Mouse (Mus musculus): Measurements from ENCODE around the gene Sft2d1. TPM values are rescaled to one million over a fixed set of nuclear protein-coding genes. Genes with fewer than 3 reads are reported as not detected.
"Not testable (repeated sequence)": the region's sequence is repeated elsewhere in the genome, so short reads cannot be mapped to it uniquely, and the experiment has no call there.

Gene Sft2d1
- polyA plus RNA-seq, 1 experiment from 2014 or later: 93.9 TPM

DNA sequence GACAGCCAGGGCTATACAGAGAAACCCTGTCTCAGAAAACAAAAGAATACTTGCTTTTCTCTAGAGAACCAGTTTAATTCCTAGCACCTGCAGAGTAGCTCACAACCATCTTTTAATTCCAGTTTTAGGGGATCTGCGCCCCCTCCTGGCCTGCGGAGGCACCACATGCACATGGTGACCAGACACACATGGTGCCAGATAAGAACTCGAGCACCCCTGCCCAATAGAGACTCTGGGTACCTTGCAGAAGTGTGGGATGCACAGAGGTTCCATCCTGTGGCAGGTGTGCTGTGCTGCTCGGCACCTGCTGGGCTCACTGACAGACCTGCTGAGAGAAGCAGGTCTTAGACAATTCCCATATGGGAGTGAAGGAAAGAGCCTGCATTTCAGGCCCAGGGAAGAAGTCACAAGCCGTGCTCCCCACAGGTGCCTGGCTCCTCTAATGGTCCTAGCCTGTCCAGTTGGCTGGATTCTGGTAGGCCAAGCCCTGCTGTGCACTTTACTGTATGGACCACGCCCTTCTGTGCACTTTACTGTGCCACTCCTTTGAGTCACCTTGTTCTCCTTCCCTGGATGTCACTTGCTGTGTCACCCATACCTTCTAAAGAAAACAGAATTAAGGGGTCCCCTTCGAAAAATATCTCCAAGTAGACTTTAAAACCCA is 17.7 kb downstream of the Sft2d1 start:
- ATAC-seq (ENCODE audit: low FRiP score, low TSS enrichment): no peak
- Histone ChIP-seq H3K4me1 (ENCODE audit: insufficient read depth, low read length) (no peaks in the 10 kb centered on the region), H3K4me3 (ENCODE audit: low read length) (no peak overlapping the region), H3K4me2 (replicated peaks; ENCODE audit: low read depth, low read length) (no peak overlapping the region), H3K27ac (ENCODE audit: low read length) (no peak overlapping the region), H3K9ac (replicated peaks; ENCODE audit: low read length) (no peak overlapping the region), H3K27me3 (ENCODE audit: insufficient read depth, low read length) (no peaks in the 10 kb centered on the region), H3K9me3 (ENCODE audit: low read length) (no peaks in the 10 kb centered on the region), H3K36me3 (ENCODE audit: insufficient read depth, low read length) (peaks cover 10% of the 10 kb centered on the region)
- WGBS: 75% methylated on average over 7 of the region's 7 CpGs

DNA sequence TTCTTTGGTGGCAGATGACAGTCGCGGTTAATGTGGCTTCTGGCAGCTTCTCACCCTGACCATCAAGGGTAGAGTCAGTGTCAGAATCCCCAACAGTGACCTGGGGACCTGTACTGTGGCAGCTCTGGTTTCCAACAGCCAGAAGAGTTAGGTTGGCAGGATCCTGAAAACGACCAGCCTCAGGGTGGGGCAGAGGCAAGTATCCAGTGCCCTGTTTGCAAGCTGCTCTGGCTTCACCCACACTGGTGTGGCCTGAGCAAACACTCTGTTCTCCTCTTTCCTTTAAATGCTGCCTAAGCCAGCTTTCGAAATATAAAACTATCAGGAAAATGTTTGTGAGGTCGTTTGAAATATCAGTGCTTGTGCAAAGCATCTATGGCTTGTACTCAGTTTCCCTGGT is 19.7 kb downstream of the Sft2d1 start:
- WGBS: 72% methylated on average over 5 of the region's 5 CpGs
- no peaks in the 10 kb centered on the region for H3K27me3 ChIP-seq (ENCODE audit: insufficient read depth, low read length)
- H3K4me3 ChIP-seq (ENCODE audit: low read length): no peak overlapping the region
- H3K4me1 ChIP-seq (ENCODE audit: insufficient read depth, low read length): no peaks in the 10 kb centered on the region
- no peak overlapping the region for H3K4me2 ChIP-seq (replicated peaks; ENCODE audit: low read depth, low read length)
- no peak overlapping the region for H3K9ac ChIP-seq (replicated peaks; ENCODE audit: low read length)
- no peak for ATAC-seq (ENCODE audit: low FRiP score, low TSS enrichment)
- H3K27ac ChIP-seq (ENCODE audit: low read length): no peak overlapping the region
- no peaks in the 10 kb centered on the region for H3K9me3 ChIP-seq (ENCODE audit: low read length)
- peaks cover 9% of the 10 kb centered on the region for H3K36me3 ChIP-seq (ENCODE audit: insufficient read depth, low read length)

DNA sequence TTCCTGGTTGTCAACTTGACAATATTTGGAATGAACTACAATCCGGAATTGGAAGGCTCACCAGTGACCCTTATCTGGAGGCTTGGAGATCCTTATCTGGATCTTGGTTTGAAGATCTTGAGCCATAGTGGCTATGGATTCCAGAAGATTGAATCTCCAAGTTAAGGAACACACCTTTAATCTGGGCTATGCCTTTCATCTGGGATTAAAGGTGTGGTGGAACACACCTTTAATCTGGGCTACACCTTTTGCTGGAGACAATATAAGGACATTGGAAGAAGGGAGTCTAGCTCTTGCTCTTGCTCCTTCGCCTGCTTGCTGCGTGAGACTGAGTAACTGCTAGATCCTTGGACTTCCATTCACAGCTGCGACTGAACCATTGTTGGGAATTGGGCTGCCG is 26.3 kb downstream of the Sft2d1 start, which contains the start of gene Prr18:
TSS of gene Prr18 (plus strand) at position 301 of the 400 bp plus-strand sequence.
- H3K4me2 ChIP-seq (replicated peaks; ENCODE audit: low read depth, low read length); H3K9me3 ChIP-seq (ENCODE audit: low read length); H3K27ac ChIP-seq (ENCODE audit: low read length); ATAC-seq (ENCODE audit: low FRiP score, low TSS enrichment); H3K9ac ChIP-seq (replicated peaks; ENCODE audit: low read length); H3K4me3 ChIP-seq (ENCODE audit: low read length); H3K36me3 ChIP-seq (ENCODE audit: insufficient read depth, low read length): not testable (repeated sequence)
- Histone ChIP-seq H3K27me3 (ENCODE audit: insufficient read depth, low read length) (peaks cover 38% of the 10 kb centered on the region), H3K4me1 (ENCODE audit: insufficient read depth, low read length) (peaks cover 20% of the 10 kb centered on the region)
- WGBS: 100% methylated on average over 1 of the region's 5 CpGs

DNA sequence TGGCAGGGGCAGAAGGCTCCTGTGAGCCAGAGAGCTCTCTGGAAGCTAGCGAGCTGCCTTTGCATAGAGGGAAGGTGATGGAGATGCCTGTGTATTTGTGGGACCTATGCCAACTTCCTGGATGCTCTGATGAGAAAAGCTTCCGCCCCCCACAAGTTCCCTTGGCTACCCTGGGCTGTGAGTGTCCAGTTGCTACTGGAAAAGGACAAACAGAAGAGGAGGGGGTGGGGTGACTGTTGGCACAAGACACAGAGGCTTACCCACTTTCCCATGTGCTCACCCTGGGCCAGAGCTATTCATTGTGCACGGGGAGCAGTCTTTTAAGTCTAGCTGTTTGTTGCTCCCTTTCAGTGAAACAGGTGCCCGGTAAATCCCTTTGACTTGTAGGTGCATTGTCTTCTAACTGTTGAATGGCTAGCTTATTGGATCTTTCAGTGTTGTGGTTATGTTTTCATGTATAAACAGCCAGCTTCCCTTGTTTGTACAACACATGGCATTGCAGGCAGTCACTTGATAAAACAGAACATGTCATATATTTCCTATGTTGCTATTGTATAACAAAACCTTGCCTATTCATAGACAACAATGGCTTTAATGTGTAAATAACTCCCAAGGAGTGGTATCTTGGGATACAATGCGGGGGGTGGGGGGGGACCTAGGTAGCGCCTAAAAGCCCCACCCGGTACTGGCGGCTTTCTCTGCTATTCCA is 28.9 kb downstream of the Sft2d1 start:
- WGBS: 30% methylated on average over 8 of the region's 8 CpGs
- no peak for ATAC-seq (ENCODE audit: low FRiP score, low TSS enrichment)
- peak overlapping the region; percentile 69; the same call in 1 of the 2 replicates for H3K9ac ChIP-seq (replicated peaks; ENCODE audit: low read length)
- peak overlapping the region; percentile 57 for H3K4me3 ChIP-seq (ENCODE audit: low read length)
- H3K27ac ChIP-seq (ENCODE audit: low read length): no peak overlapping the region
- no peaks in the 10 kb centered on the region for H3K9me3 ChIP-seq (ENCODE audit: low read length)
- H3K4me2 ChIP-seq (replicated peaks; ENCODE audit: low read depth, low read length): peak overlapping the region; percentile 98
- H3K4me1 ChIP-seq (ENCODE audit: insufficient read depth, low read length): peaks cover 21% of the 10 kb centered on the region
- peaks cover 42% of the 10 kb centered on the region for H3K27me3 ChIP-seq (ENCODE audit: insufficient read depth, low read length)
- H3K36me3 ChIP-seq (ENCODE audit: insufficient read depth, low read length): no peaks in the 10 kb centered on the region

DNA sequence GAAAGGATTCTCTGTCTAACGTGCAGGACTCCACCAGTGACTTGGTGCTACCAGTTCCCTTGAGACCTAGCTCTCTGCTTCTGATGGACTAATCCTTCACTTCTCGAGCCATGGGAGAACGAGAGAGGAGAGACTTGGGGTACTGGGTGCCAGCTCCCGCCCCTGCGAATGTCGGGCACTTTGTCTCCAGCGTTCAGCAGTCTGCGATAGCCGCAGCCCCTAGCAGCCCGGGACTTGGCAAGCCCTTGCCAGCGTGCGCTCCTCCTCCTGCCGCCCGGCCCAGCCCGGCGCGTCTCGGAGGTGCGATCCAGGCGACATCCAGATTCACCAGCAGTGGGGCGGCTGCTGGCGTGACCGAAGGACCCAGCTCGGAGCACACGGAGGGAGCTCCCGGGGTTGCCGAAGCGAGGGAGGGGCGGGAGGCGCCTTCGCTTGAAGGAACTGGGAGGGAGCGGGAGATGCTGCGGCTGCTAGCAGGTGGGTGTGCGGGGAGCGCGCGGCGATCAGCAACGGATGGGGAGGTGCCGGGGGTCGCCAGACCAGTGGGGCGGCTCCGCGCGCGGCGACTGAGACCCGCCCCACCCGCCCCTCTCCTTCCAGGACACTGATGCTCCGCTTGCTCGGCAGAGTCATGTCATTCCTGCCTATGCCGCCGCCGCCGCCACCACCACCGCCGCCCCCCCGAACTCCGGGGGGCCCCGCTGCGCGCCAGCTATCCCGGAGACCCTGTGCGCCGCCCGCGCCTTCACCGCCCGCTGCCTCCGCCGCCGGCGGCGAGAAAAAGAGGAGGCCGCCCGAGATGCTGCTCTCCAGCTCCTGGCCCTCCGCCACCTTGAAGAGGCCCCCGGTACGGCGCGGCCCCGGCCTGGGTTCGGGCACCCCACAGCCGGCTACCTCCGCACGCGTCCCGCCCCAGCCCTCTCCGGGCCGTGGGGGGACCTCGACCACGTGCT is 29.8 kb downstream of the Sft2d1 start:
- peaks cover 42% of the 10 kb centered on the region for H3K27me3 ChIP-seq (ENCODE audit: insufficient read depth, low read length)

DNA sequence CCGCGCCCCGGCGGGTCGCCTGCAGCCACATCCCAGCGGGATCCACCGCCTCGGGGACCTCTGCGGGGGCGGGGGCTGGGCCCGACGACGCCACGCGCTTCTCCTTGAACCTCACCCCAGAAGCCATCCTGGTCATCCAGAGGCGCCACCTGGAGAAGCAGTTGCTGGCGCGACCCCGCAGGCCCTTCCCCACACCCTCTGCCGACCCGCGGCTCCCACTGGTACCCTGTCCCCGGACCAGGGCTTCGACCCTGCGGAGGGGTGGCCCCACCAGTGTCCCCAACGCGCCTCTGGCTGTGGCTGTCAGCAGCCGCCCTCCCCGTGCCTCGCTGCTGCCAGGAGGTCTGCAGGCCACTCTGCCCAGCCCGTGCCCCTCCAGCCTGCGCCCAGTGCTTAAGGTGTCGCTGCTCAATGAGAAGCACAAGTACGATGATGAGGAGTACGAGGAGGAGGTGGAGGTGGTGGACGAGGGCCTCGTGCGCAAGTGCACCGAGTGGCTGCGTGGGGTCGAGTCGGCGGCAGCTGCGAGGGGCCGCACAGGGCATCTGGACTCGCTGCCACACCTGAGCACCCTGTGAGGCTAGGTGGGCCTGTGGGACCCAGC is 30.6 kb downstream of the Sft2d1 start:
- H3K4me3 ChIP-seq (ENCODE audit: low read length): peak overlapping the region; percentile 57
- H3K4me2 ChIP-seq (replicated peaks; ENCODE audit: low read depth, low read length): peak overlapping the region; percentile 98
- H3K27ac ChIP-seq (ENCODE audit: low read length): no peak overlapping the region
- 10% methylated on average over 42 of the region's 46 CpGs for WGBS
- peaks cover 42% of the 10 kb centered on the region for H3K27me3 ChIP-seq (ENCODE audit: insufficient read depth, low read length)
- H3K4me1 ChIP-seq (ENCODE audit: insufficient read depth, low read length): peaks cover 21% of the 10 kb centered on the region
- peak; percentile 70 for ATAC-seq (ENCODE audit: low FRiP score, low TSS enrichment)
- no peaks in the 10 kb centered on the region for H3K9me3 ChIP-seq (ENCODE audit: low read length)
- no peaks in the 10 kb centered on the region for H3K36me3 ChIP-seq (ENCODE audit: insufficient read depth, low read length)
- H3K9ac ChIP-seq (replicated peaks; ENCODE audit: low read length): peak overlapping the region; percentile 69

More for the DNA sequence above, 29.8 kb downstream of the Sft2d1 start:
- Histone ChIP-seq H3K4me1 (ENCODE audit: insufficient read depth, low read length) (peaks cover 21% of the 10 kb centered on the region), H3K27ac (ENCODE audit: low read length) (no peak overlapping the region), H3K9ac (replicated peaks; ENCODE audit: low read length) (peak overlapping the region; percentile 69), H3K36me3 (ENCODE audit: insufficient read depth, low read length) (no peaks in the 10 kb centered on the region), H3K4me2 (replicated peaks; ENCODE audit: low read depth, low read length) (peak overlapping the region; percentile 98), H3K4me3 (ENCODE audit: low read length) (peak overlapping the region; percentile 57), H3K9me3 (ENCODE audit: low read length) (no peaks in the 10 kb centered on the region)
- peak; percentile 73 for ATAC-seq (ENCODE audit: low FRiP score, low TSS enrichment)
- under 1% methylated on average over 71 of the region's 92 CpGs for WGBS

DNA sequence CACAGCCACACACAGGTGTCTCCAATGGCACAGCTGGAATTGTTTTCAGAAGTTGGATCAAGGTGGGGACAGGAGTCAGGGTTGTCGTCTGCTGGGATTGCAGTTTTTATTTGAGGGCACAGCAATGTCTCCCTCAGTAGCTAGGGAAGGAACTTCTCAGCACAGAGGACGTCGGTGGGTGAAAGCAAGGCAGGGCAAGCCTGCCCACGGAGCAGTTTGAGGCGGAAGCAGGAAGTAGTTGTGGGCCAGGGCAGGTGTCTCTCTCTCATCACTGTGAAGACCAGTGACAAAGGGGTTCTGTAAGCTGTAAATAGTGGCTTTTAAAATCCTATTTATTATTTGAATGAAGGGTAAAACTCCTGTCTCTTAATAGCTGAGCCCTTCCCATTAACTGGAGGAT is 31.8 kb downstream of the Sft2d1 start:
- no peaks in the 10 kb centered on the region for H3K9me3 ChIP-seq (ENCODE audit: low read length)
- no peaks in the 10 kb centered on the region for H3K36me3 ChIP-seq (ENCODE audit: insufficient read depth, low read length)
- no peak for ATAC-seq (ENCODE audit: low FRiP score, low TSS enrichment)
- 40% methylated on average over 5 of the region's 5 CpGs for WGBS
- H3K9ac ChIP-seq (replicated peaks; ENCODE audit: low read length): no peak overlapping the region
- peaks cover 21% of the 10 kb centered on the region for H3K4me1 ChIP-seq (ENCODE audit: insufficient read depth, low read length)
- H3K27ac ChIP-seq (ENCODE audit: low read length): no peak overlapping the region
- peaks cover 42% of the 10 kb centered on the region for H3K27me3 ChIP-seq (ENCODE audit: insufficient read depth, low read length)
- no peak overlapping the region for H3K4me3 ChIP-seq (ENCODE audit: low read length)
- H3K4me2 ChIP-seq (replicated peaks; ENCODE audit: low read depth, low read length): no peak overlapping the region

DNA sequence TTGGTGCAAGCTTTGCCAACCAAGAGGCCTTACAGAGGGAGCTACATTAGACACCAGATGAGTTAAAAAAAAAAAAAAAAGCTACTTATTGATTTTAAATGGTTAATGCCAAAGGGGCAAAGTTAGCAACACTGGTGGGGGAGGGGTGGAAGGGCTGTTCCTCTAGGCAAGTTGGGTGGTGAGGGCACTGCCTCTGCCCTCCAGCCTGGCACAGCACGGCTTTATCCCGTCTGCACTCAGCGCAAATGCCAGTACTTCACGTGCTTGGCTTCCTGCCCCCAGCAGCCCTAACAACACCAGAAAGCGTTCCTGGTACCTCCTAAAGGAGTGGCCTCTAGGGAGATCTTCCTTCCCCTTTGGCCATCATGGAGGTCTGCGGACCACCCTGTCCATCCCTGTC is 32.5 kb downstream of the Sft2d1 start:
- no peak overlapping the region for H3K27ac ChIP-seq (ENCODE audit: low read length)
- H3K36me3 ChIP-seq (ENCODE audit: insufficient read depth, low read length): no peaks in the 10 kb centered on the region
- 64% methylated on average over 6 of the region's 6 CpGs for WGBS
- peaks cover 21% of the 10 kb centered on the region for H3K4me1 ChIP-seq (ENCODE audit: insufficient read depth, low read length)
- no peak for ATAC-seq (ENCODE audit: low FRiP score, low TSS enrichment)
- no peak overlapping the region for H3K9ac ChIP-seq (replicated peaks; ENCODE audit: low read length)
- no peak overlapping the region for H3K4me2 ChIP-seq (replicated peaks; ENCODE audit: low read depth, low read length)
- peaks cover 41% of the 10 kb centered on the region for H3K27me3 ChIP-seq (ENCODE audit: insufficient read depth, low read length)
- no peak overlapping the region for H3K4me3 ChIP-seq (ENCODE audit: low read length)
- H3K9me3 ChIP-seq (ENCODE audit: low read length): no peaks in the 10 kb centered on the region

DNA sequence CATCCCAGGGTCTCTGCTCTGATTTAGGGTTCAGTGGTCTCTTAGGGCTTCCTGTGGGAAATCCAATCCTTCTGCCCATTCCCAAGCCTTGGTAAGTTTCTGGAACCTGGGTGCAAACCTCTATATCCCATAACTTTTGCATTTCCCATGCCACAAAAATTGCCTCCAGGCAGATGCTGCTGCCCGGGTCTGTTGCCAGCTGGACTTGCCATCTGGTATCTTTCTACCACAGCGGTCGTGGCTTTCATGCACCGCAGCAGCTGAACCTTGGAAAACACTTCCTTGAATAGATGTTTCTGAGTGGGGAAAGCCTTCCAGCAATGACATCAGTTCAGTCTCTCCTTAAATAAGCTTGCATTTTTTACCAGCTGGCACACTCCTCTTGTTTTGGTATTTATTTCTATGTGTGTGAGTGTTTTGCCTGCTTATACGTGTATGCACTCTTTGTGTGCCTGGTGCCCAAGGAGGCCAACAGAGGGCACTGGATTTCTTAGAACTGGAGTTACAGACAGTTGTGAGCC is 36.9 kb downstream of the Sft2d1 start:
- H3K27me3 ChIP-seq (ENCODE audit: insufficient read depth, low read length): no peaks in the 10 kb centered on the region
- no peak for ATAC-seq (ENCODE audit: low FRiP score, low TSS enrichment)
- H3K36me3 ChIP-seq (ENCODE audit: insufficient read depth, low read length): no peaks in the 10 kb centered on the region
- H3K4me2 ChIP-seq (replicated peaks; ENCODE audit: low read depth, low read length): no peak overlapping the region
- no peak overlapping the region for H3K27ac ChIP-seq (ENCODE audit: low read length)
- H3K9ac ChIP-seq (replicated peaks; ENCODE audit: low read length): no peak overlapping the region
- H3K4me1 ChIP-seq (ENCODE audit: insufficient read depth, low read length): no peaks in the 10 kb centered on the region
- WGBS: 81% methylated on average over 5 of the region's 5 CpGs
- H3K4me3 ChIP-seq (ENCODE audit: low read length): no peak overlapping the region
- no peaks in the 10 kb centered on the region for H3K9me3 ChIP-seq (ENCODE audit: low read length)
